ENCODE assay signal across 22 mouse cellular contexts in genomic region chr4:152083611-152084220, GRCm38 (mm10). TPM values are rescaled to one million over a fixed set of nuclear protein-coding genes. Genes with fewer than 3 reads are reported as not detected.
DNase-seq lines count a peak whose midpoint lies in the region; TF ChIP-seq lines count a peak whose summit lies in the region.
"Had no signal": no experiment of that assay in that cellular context is flagged by ENCODE, and none has a peak within 500 bp of the region (broad histone marks: within the 10 kb centered on the region; RNA-seq: fewer than 3 reads in every experiment).

No protein-coding gene starts in this region.

- no peaks in the 10 kb centered on the region for H3K36me3 ChIP-seq in testis, adult 2 months (ENCODE audit: control insufficient read depth, insufficient read depth, low read length)
- H3K36me3 ChIP-seq: embryonic facial prominence, embryonic 13.5 days; stomach, embryonic 15.5 days had no signal

- H3K27ac ChIP-seq in testis, adult 2 months (ENCODE audit: control insufficient read depth, insufficient read depth, low read depth, low read length), result peak overlapping the region; percentile 34; the same call in 1 of the 2 replicates
- H3K27ac ChIP-seq: embryonic facial prominence, embryonic 13.5 days; liver, embryonic 13.5 days; stomach, embryonic 15.5 days had no signal

- no peaks in the 10 kb centered on the region for H3K27me3 ChIP-seq in testis, adult 2 months (ENCODE audit: control insufficient read depth, insufficient read depth, low read length)
- H3K27me3 ChIP-seq: embryonic facial prominence, embryonic 13.5 days; stomach, embryonic 15.5 days had no signal

- H3K4me1 ChIP-seq in testis, adult 2 months (ENCODE audit: control insufficient read depth, insufficient read depth, low read length), result peaks cover 29% of the 10 kb centered on the region

- no peak overlapping the region for H3K4me3 ChIP-seq in testis, adult 2 months (ENCODE audit: control insufficient read depth, low read depth, low read length)
- H3K4me3 ChIP-seq: embryonic facial prominence, embryonic 13.5 days; liver, embryonic 13.5 days; stomach, embryonic 15.5 days had no signal

- peak; percentile 95 for DNase-seq in heart, adult 11 months
- DNase-seq in heart, adult 8-10 months (ENCODE audit: low spot score), result no peak
- DNase-seq in testis, postnatal 14 days (ENCODE audit: low spot score), result no peak
- peak; percentile 51 for DNase-seq in brain, adult 2 months (ENCODE audit: low read depth, low spot score)
- no peak for DNase-seq in cerebellum, postnatal 25 days
- no peak for DNase-seq in spleen, postnatal 14 days (ENCODE audit: low spot score in 2 of 2)
- DNase-seq: cerebellum, adult 9-11 months; heart, postnatal 4 days; kidney, adult 18-20 months; kidney, postnatal 14 days; left cerebral cortex, postnatal 4 days; liver, embryonic 13.5 days; lung, embryonic 14.5 days; lung, postnatal 36 days; right cerebral cortex, postnatal 14 days had no signal

- TF ChIP-seq CTCF in testis, adult 2 months (IDR thresholded peaks at IDR 0.05; ENCODE audit: control insufficient read depth, insufficient read depth, insufficient replicate concordance, low read depth, low read length), result no peak

- no peak for TF ChIP-seq POLR2A in testis, adult 2 months (IDR thresholded peaks at IDR 0.05; ENCODE audit: control insufficient read depth, low read depth, low read length)

RNA-seq across cellular contexts. Expression of gene Plekhg5, which starts 11.4 kb away (rescaled TPM):
- total RNA-seq in heart, adult 8-10 months (2022), result 10 to 100 TPM; 11.9 to 15.0 (median 14.3) TPM
- 8.8 and 9.7 TPM in 2 replicates for polyA plus RNA-seq in testis, adult 2 months (2012; rRNA removed)

RNA-seq across cellular contexts. Expression of gene Tnfrsf25, which starts 32.0 kb away (rescaled TPM):
- 1 to 10 TPM; 1.1 to 3.2 (median 1.8) TPM for total RNA-seq in heart, adult 8-10 months (2022)
- 1.2 and 1.5 TPM in 2 replicates for polyA plus RNA-seq in testis, adult 2 months (2012; rRNA removed)
- total RNA-seq: granulocyte monocyte progenitor cell, adult 5-6 weeks; megakaryocyte-erythroid progenitor cell, adult 5-6 weeks had no signal

RNA-seq across cellular contexts. Expression of gene Nol9, which starts 44.6 kb away (rescaled TPM):
- 10 to 100 TPM in 1 of 4 experiments, 1 to 10 TPM in 3; 8.3 to 10.0 (median 9.4) TPM for total RNA-seq in heart, adult 8-10 months (2022)
- 7.7 and 8.0 TPM in 2 replicates for polyA plus RNA-seq in testis, adult 2 months (2012; rRNA removed)

RNA-seq across cellular contexts. Expression of gene Tas1r1, which starts 45.3 kb away (rescaled TPM):
- total RNA-seq in heart, adult 8-10 months (2022), result not detected
- polyA plus RNA-seq in testis, adult 2 months (2012; rRNA removed), result 30.2 and 37.6 TPM in 2 replicates
- total RNA-seq: neutrophil, adult 5-6 weeks had no signal
- polyA plus RNA-seq: CD4-positive, CD25-positive, alpha-beta regulatory T cell, adult 4 months had no signal

RNA-seq across cellular contexts. Expression of gene Zbtb48, which starts 56.2 kb away (rescaled TPM):
- 1 to 10 TPM; 3.8 to 5.7 (median 5.0) TPM for total RNA-seq in heart, adult 8-10 months (2022)
- polyA plus RNA-seq in testis, adult 2 months (2012; rRNA removed), result 18.2 and 22.4 TPM in 2 replicates

Comparison
In these comparisons a context has a peak if more than half of its experiments do, and no peak if none do; other contexts are left out.
1. DNase-seq: peak in heart, adult 11 months (single experiment) and brain, adult 2 months (single experiment); none in heart, adult 8-10 months (single experiment), testis, postnatal 14 days (single experiment), cerebellum, postnatal 25 days (0 of 2) and spleen, postnatal 14 days (0 of 2).